Mouse (Mus musculus) kidney, postnatal 14 days (tissue): ENCODE measurements around the gene Naa38.
"Not testable (repeated sequence)": the region's sequence is repeated elsewhere in the genome, so short reads cannot be mapped to it uniquely, and the experiment has no call there.

Experiments used
- DNase-seq: peaks from one replicate; pipeline ENCODE4 v3.0.0; 2022; ENCODE audit warnings: mixed read lengths

The Naa38 gene

DNA sequence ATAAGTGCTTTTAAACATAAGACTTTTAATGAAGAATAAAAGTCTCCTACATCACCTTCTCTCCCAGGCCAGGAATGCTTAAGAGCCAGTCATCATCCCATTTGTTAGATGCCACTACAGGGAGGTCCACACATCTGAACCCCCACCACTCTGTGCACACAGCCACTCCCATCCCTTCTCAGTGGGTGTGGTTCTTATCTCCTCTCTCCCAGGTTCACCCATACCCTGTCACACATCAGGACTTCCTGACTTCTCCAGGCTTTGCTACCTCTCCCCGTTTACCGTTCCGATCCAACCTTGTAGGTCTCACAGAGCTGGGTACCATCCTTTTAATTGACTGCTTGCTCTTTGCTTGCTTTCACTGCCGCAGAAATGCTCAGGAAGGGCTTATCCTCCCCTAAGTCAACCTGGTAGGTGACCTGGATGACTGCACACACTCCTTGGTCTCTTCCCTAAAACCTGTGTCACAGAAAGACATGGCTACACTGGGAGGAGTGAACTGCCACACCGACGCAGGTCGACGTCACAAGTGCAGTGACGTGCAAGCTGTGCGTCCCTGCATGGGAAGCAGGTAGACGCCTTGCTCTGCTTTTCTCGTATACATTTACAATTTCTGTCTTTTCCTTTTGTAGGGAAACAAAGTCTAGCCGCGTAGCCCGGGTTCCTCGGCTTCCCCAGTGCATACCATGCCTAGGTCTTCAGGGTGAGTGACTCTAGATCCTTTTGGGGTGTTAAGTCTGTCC is 21.9 kb upstream of the Naa38 start:
- DNase-seq = no peak

DNA sequence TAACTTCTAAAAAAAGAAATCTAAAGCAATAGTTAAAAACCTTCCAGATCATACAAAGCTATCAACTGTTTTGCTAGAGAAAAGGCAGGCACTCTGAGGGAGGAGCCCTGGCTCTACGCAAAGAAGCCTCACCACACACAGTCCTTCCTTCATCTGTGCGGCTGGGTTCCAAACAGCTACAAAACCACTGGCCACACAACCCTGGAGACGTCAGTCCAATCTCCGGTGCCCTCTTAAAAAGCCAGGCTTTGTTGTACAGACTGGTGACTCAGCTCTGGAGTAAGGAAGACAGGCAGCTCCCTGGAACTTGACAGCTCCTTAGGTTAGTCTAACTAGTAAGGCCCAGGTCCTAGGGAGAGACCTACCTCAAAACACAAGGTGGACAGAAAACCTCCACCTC is 19.6 kb upstream of the Naa38 start:
- no peak for DNase-seq

DNA sequence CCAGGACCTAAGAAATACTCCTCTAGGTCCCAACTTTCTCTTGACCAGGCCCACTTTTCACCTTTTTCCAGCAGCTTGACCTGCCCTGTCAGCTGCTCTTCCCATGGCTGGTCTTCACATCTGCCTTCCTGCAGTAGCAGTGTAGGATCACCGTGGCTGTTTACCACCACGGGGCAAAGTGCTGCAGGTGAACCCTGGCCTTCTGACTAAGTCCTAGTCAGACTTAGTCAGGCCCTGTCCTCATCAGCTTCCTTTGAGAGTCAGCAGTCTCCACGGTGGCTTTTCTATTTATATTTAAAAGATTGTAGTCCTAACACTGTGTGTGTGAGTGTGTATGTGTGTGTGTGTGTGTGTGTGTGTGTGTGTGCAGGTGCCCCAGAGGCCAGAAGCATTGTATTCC is 17.5 kb upstream of the Naa38 start:
- DNase-seq = peak; percentile 74

DNA sequence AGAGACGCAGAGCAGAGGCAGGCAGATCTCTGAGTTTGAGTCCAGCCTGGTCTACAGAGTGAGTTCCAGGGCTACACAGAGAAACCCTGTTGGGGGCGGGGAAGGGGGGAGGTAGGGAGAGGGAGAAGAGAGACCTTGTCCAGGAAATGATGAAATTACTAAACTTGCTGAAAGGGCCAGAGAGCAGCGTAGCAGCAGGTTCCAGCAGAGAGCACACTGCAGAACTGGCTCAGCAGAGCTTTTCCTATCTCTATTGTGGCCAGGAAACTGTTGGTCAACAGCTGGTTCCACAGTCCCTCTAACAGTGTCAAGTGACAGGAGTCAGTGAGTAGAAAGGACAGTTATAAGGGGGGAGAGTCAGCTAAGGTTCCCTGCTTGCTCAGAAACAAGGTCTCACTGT is 15.7 kb upstream of the Naa38 start:
- no peak for DNase-seq

DNA sequence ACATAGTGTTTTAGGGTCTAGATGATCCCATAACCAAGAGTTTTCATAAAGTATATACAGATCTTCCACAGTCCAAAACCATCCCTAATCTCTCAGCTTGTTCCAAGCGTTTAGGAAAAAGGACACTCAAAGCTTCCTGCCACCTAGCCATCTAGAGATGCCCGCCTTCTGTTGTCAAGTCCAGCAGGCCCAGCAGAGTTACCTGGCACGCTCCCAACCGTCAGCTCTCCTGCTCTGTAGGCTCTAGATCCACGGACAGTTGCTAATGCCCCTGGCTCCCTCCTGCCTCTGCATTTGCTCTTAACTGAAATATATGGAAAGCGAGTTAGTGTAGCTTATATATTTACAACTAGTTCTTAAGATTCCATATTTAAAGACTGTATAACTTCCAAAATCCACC is 13.9 kb upstream of the Naa38 start:
- DNase-seq = no peak

DNA sequence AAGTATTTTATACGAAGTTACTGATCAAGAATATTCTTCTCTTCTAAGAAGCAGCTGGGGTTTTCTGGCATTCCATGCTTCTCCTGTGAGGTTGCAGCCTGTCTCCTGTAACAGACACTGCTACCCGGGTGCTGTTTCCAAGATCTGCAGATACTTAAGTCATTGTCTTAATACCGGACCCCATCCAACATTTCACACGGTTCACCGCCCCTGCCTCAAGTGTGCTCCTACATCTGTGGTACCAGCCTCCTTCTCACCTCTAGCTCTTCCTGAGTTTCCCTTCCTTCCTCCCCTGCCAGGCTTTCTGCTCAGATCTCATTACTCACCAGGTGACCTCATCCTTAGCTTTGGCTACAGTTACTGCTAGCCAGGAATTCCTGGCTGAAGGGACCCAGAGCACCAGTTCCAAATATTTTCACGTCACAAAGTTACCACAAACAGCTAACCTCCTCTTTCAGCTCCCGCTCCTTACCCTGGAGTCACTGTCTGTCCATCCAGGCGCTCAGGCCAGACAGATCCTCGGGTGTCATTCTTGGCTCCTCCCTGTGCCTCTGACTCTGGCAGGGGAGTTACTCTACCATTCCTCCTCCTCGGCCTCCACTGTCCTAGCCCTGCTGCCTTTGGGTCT is 12.7 kb upstream of the Naa38 start:
- DNase-seq = no peak

DNA sequence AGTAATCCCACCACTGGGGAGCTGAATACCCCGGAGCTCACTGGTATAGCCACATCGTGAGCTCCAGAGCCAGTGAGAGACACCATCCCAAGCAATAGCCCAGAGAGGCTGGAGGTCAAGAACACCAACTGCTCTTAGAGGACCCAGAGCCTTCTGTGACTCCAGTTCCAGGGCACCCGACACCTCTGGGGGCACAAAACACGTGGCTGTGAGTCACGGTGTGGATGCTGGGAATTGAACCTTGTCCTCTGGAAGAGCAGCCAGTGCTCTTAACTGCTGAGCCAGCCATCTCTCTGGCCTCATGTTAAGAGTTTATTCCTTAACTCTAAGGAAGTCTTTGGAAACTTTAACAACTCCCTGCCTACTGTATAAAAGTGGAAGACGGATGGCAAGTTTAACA is 10.3 kb upstream of the Naa38 start:
- peak; percentile 83 for DNase-seq

DNA sequence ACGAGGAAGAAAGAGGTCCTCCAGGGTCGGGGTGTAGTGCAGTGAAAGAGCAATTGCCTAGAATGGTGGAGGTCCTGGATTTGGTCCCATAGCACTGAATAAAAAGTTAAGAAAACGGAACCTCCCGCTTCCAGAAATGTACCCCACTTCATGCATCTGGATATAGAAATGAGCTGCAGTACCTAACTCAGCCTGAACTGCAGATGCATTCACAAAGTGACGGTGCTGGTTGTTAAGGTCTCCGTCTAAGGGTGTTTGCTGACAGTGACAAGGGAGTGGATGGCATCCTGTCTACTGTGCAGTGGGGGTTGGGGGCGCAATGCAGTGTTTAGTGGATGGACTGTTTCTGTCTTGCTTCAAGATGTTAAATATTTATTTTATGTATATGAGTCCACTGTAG is 8.5 kb upstream of the Naa38 start:
- DNase-seq = no peak

DNA sequence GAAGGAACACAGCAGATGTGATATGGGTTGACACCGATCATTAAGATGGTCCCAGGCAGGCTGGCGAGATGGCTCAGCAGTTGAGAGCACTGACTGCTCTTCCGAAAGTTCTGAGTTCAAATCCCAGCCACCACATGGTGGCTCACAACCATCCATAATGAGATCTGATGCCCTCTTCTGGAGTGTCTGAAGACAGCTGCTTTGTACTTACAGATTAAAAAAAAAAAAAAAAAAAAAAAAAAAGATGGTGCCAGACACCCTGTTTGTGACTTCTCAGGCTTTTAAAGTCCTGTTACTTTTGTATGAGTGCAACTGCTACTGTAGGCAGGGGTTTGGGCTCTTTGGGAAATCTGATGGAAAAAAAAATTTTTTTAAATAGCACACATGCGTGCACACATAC is 6.6 kb upstream of the Naa38 start:
- DNase-seq = no peak

DNA sequence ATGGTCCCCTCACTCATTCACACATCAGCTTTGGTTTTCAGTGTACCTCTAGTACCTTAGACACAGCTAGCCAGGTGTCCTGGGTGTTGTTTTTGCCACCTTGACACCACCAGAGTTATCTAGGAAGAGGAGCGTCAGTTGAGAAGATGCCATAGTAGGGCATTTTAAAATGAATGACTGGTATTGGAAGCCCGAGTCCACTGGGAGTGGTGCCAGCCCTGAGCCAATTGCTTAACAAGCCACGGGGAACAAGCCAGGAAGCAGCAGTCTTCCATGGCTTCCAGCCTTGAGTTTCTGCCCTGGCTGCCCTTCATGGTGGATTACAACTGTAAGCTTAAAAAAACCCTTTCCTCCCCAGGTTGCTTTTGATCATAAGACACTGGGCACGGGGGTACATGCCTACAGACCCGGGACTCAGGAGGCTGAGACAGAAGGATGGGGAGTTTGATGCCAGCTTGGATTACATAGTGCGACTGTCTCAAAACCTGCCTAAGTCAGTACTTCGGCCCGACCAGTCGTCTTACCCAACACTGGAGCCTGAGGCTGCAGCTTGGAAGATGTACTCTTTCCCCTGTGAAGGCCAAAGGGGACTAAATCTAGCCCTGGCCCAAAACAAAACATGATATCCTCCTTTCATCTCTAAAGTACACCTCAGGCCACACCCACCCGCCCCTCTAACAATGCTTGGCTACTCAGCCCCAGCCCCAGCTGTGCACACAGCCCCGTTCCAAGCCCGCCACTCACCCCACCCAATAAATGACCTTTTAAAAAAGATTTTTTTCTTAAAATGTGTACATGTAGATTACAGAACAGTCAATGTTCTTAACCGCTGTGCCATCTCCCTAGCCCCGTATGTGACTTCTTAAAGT is 5.5 kb upstream of the Naa38 start:
- DNase-seq = no peak

DNA sequence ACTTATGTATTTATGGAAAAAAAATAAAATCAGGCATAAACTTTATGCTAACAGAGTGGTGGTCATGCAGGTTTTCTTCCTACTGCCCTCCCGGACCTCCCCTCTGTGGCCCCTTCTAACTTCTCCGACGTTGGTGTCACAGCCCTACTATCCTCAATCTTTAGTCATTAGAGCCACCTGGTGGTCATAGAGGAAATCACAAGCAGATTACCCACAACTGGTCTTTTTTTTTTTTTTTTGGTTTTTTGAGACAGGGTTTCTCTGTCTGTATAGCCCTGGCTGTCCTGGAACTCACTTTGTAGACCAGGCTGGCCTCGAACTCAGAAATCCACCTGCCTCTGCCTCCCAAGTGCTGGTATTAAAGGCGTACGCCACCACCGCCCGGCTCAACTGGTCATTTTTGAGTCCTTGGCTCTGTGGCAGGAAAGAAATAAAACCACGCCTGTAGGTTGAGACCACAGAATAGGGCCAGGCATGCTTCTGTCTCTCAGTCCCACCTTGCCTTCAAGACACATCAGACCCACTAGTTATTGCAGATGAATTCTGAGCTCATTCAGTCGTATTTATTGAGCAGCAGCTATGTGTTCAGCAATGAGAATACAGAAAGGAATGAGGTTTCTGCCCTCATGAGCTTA is 4.8 kb upstream of the Naa38 start:
- DNase-seq = peak; percentile 85

DNA sequence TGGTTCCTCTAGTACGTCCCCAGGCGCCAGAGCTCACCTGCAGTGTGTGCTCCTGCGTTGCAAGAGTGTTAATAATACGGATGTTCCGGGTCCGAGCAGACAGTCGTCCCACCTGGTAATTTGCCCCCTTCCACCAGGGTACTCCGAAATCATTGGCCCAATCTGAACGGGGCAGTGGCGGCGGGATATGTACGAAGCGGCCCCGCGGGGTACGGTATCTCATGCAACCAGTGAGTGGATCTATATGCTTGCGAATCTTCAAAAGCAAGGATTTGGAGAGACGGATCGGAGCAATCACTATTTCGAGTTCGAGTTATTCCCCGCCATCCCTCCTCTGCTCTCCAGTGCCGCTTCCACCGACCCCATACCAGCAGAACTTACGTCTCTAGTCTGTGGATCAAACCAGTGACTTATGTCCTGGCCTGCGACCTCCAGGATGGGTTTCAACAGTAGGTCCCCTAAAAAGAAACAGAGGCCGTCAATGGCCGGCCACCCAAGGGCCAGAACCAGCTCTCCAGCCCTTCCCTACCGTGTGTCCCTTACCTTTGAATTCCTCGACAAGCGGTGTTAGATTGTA is 608 bp upstream of the Naa38 start:
- DNase-seq = not testable (repeated sequence)

DNA sequence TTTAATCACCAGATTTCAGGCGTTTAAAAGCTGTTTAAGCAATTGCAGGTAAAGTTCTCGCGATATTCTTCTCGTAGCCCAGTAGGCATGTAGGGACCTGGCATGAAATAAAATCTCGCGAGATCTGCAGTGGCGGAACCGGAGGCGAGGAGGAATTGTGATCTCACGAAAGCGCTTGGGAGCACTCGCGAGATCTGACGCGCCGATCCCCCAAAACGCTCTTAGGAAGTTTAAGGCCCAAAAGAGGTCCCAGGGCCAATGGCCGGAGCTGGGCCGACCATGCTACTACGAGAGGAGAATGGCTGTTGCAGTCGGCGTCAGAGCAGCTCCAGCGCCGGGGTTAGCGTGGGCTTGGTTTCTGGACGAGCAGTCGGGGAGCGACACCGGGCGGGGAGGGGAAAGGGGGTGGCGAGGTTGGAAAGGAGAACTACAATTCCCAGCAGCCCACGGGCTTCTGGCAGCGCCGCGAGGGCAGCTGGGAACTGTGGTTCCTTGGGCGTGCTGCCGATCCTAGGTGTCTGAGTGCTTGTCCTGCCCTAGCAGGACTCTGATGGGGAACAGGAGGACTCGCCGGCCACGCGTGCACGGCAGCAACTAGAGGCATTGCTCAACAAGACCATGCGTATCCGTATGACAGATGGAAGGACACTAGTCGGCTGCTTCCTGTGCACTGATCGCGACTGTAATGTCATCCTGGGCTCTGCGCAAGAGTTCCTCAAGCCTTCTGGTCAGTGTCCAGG is 517 bp downstream of the Naa38 start:
- peak; percentile 98 for DNase-seq

DNA sequence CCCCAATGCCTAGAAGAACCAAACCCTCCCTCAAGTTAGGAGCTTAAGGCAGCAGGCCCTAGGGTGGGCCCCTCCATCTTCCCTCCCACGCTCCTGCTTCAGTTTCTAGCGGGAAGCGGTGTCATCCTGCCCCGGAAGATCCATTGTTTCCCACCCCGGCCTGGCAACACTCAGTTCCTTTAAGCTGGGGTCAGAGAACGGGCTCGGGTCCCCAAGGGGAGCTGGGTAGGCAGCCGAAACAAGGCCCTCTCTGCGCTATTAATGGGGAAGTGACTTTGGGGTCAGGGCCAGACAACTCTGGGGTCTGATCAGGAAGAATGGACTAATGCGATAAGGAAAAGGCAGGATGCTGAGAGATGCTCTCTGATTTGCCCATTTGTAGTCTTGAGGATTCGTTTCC is 1.5 kb downstream of the Naa38 start:
- DNase-seq = peak; percentile 79

DNA sequence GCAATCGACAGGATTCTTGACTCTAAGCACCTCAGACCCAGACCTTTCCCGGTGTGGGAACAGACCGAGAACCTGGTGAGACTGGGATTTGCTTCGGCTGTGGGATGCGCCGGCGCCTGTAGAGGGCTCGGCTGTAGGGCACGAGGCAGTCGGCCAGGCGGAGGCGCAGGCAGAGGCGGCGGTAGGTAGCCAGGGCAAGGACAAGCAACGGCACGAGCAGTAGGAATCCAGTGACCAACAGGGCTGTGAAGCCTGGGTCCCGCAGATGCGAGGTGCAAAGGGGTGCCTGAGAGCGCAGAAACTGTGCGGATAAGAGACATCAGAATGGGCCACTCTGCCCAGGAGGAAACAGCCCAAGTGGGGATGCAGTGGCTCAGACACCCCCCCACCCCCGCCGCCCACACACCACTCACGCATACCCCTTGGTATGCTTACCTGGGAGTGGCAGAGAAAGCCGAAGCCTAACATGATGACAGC is 2.3 kb downstream of the Naa38 start:
- DNase-seq = peak; percentile 43

DNA sequence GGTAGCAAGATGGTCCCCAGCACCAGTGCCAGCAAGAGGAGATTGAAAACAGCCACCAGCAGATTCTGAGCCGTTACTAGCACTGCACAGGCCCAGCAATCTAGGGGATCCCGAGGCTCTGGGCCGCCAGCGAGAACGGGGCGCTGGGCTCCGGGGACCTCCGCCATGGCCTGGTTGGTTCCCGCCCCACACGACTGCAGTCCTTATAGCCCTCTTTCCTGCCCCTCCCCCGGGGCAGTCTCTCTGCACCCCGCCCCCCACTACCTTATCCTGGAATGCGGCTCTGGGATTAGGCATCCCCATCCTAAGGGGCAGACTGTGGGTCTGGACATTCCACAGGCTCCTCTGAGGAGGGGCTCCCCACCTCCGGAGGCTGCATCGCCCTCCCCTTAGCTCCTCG is 2.8 kb downstream of the Naa38 start, which contains the start of gene Tmem88:
TSS of gene Tmem88 (minus strand) at position 176 of the 400 bp plus-strand sequence.
- peak; percentile 78 for DNase-seq

DNA sequence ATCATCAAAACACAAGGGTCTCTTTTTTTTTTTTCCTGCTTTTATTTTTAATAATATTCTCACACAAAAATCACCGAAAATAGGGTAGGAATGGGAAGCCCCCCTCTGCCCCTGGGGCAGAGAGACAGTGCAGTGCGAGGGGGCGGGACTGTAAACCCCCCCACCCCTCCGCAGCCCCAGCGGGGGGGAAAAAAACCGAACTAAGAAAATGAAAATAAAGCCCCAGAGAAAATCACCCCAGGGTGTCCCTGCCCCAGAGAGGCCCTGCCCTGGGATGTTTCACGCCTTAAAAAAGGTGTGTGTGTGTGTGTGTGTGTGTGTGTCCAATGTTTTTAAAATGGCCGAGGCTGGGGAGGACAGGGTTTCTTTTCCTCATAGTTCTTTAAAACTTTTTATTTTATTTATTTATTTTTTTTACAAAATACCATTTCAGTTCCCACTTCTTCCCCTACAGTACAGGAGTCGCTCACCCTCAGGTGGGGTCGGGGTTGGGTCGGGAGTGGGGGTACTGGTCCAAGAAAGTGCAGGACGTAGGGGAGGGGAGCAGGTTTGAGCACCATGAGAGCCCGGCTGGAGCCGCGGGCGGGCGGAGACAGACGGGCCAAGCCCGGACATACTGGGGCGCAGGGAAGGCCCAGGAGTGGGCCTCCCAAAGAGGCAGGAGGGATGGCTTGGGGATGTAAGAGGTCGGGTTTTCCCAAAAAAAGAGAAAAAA is 3.4 kb downstream of the Naa38 start:
- peak; percentile 17 for DNase-seq

DNA sequence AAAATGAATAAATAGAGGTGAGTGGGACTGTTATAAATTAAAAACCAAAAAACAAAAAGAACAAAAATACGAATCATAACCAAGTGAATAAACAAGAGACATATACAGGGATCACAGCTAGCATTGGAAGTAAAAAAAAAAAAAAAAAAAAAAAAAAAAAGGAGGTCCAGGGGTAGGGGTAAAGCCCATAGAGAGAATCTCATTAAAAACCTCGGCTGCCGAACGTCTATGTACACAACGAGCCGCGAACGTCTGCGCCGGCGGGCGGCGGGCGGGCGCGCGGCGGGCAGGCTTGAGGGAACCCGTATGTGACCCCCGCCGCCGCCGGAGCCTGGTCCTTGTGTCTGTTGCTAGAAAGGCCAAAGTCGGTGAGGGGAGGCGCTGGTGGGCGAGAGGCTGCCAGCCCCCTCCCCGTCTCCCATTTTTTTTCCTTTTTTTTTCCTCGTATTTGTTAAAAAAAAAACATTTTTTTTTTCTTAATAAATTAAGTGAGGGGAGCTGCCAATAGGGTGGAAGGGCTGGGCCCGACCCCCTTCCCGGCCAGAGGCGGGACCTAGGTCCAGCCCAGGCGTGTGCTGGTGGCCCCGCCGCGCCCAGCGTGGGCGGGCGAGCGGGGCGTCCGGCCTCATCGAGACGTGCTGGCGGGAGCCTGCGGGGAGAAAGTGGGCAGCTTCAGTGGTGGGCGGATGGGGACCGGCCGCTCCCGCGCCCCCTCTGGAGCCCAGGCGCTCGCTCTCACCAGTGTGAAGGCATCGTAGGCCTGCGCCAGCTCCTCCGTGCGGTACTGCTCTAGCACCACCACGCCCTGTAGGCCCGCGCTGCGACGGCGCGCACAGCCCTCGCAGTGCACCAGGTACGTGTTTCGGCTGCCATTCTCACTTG is 4.2 kb downstream of the Naa38 start:
- peak; percentile 38 for DNase-seq

DNA sequence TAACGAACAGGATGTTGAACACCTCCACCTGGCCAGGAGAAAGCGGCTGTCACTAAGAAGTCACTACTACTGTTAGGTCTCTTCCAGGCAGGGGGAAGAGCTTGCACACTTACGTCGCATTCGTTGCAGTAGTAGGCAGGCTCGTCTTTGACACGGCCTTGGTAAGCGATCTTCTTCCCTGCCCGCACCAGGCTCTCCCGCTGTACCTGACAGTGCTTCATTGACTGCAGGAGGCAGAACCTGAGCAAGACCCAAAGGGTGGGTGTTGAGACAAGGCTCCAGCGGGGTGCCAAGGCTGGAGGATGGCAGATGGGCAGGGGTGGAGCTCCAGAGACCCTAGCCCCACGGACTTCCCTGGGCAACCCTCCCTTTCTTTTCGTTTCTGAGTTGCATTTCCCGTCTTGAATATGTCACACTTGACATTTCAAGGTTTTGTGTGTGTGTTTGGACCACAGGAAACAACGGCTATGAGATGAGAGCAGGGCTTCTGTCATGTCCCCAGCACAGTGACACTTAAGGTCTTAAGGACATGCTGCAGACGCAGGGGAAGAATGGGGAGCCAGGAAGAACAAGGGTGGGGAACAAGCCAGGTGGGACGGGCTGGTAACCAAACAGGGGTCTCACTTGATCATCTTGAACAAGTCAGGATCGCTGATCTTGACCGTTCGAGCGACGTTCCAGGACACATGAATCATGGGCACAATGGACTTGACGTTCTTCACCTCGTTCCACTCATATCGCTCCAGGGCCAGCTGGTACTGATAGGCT is 5.0 kb downstream of the Naa38 start:
- peak; percentile 12 for DNase-seq
